Mouse (Mus musculus): Measurements from ENCODE around the gene Suds3.

- TF ChIP-seq CTCF (conservative IDR thresholded peaks at IDR 0.05; ENCODE audit: low read length) (no peak), NANOG (IDR thresholded peaks at IDR 0.05; ENCODE audit: borderline replicate concordance, low read length) (no peak), POU5F1 (IDR thresholded peaks at IDR 0.05; ENCODE audit: borderline replicate concordance, low read length) (no peak)
Observed at GRCm38 (mm10) chr5:117103194-117103929, 12.6 kb downstream of the Suds3 start.

All from E14TG2a.4 (cell line).